20 mouse cellular contexts compared by ENCODE assay signal in the genomic region with DNA sequence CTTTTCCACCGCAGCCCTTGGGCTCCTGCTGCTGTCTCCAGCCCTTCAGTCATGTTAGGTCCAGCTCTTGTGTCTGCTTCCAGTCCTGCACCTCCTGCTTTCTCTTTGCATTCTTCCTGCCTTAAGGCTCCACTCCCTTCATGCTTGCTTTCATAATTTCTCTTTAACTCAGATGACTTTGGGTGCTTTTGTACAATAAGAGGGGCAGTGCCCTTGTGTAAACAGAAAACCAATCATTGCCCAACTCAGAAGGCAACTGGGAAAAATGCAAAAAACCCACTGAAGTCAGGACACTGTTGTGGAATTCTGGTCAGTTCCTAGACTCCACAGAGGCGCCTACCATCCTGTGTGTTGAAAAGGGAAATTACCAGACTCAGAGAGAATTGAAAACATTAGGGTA.
A peak's percentile ranks its signal among the peaks of the same experiment; 100 is the strongest.
DNase-seq lines count a peak whose midpoint lies in the region; ATAC-seq and TF ChIP-seq lines count a peak whose summit lies in the region.
"Had no signal": no experiment of that assay in that cellular context is flagged by ENCODE, and none has a peak within 500 bp of the region (broad histone marks: within the 10 kb centered on the region; RNA-seq: fewer than 3 reads in every experiment).

No protein-coding gene starts in this region.

- 68% methylated on average over 2 of the region's 2 CpGs for WGBS in heart, embryonic 10.5 days
- whole genome bisulfite sequencing in kidney, embryonic 15.5 days, result 74% methylated on average over 2 of the region's 2 CpGs
- 87% methylated on average over 2 of the region's 2 CpGs for WGBS in embryonic facial prominence, embryonic 10.5 days
- 83% methylated on average over 2 of the region's 2 CpGs for WGBS in small intestine, adult 2 months
- 79% methylated on average over 2 of the region's 2 CpGs for WGBS in hindbrain, embryonic 12.5 days

- ATAC-seq in kidney, embryonic 15.5 days (replicated peaks; ENCODE audit: low FRiP score), result no peak
- ATAC-seq in hindbrain, embryonic 12.5 days (ENCODE audit: low FRiP score), result no peak
- ATAC-seq: inflammation-experienced regulatory T-cells, adult 6 months had no signal

- H3K9me3 ChIP-seq in heart, embryonic 10.5 days, result no peaks in the 10 kb centered on the region
- no peaks in the 10 kb centered on the region for H3K9me3 ChIP-seq in kidney, embryonic 15.5 days (replicated peaks)
- H3K9me3 ChIP-seq in embryonic facial prominence, embryonic 10.5 days, result no peaks in the 10 kb centered on the region
- no peaks in the 10 kb centered on the region for H3K9me3 ChIP-seq in hindbrain, embryonic 12.5 days (replicated peaks)
- H3K9me3 ChIP-seq: embryonic facial prominence, embryonic 13.5 days; limb, embryonic 15.5 days; midbrain, embryonic 12.5 days; neural tube, embryonic 15.5 days had no signal

- peaks cover 40% of the 10 kb centered on the region for H3K4me1 ChIP-seq in heart, embryonic 10.5 days
- peaks cover 40% of the 10 kb centered on the region for H3K4me1 ChIP-seq in kidney, embryonic 15.5 days
- peaks cover 35% of the 10 kb centered on the region for H3K4me1 ChIP-seq in embryonic facial prominence, embryonic 10.5 days
- H3K4me1 ChIP-seq in small intestine, adult 2 months (ENCODE audit: control insufficient read depth, insufficient read depth, insufficient read length, low read length), result no peaks in the 10 kb centered on the region
- H3K4me1 ChIP-seq in hindbrain, embryonic 12.5 days, result peaks cover 7% of the 10 kb centered on the region
- H3K4me1 ChIP-seq: midbrain, embryonic 12.5 days had no signal

- no peak overlapping the region for H3K4me2 ChIP-seq in kidney, embryonic 15.5 days
- no peak overlapping the region for H3K4me2 ChIP-seq in hindbrain, embryonic 12.5 days (replicated peaks)
- H3K4me2 ChIP-seq: embryonic facial prominence, embryonic 13.5 days; limb, embryonic 15.5 days; midbrain, embryonic 12.5 days; neural tube, embryonic 15.5 days had no signal

- no peak for TF ChIP-seq POLR2A in small intestine, adult 2 months (IDR thresholded peaks at IDR 0.05; ENCODE audit: low read depth, low read length)

- peak overlapping the region; percentile 82 for H3K27ac ChIP-seq in heart, embryonic 10.5 days
- H3K27ac ChIP-seq in kidney, embryonic 15.5 days, result peak overlapping the region; percentile 69; the same call in 1 of the 2 replicates
- peak overlapping the region; percentile 36 for H3K27ac ChIP-seq in embryonic facial prominence, embryonic 10.5 days (replicated peaks)
- H3K27ac ChIP-seq in small intestine, adult 2 months (ENCODE audit: insufficient read depth, low read depth, low read length), result 0 out of 2 replicates have a peak overlapping the region, but pooled peaks have one; percentile 2
- H3K27ac ChIP-seq in hindbrain, embryonic 12.5 days, result no peak overlapping the region
- H3K27ac ChIP-seq: embryonic facial prominence, embryonic 13.5 days; heart, adult 2 months; limb, embryonic 15.5 days; midbrain, embryonic 12.5 days; neural tube, embryonic 15.5 days had no signal

- no peak for DNase-seq in heart, embryonic 10.5 days (ENCODE audit: low spot score)
- DNase-seq in heart, adult 9 months (ENCODE audit: low spot score in 2 of 2), result no peak
- no peak for DNase-seq in kidney, adult 18-20 months
- no peak for DNase-seq in embryonic facial prominence, embryonic 10.5 days (ENCODE audit: low spot score)
- no peak for DNase-seq in frontal cortex, postnatal 14 days (ENCODE audit: low spot score in 2 of 2)
- DNase-seq: cerebellum, adult 9-10 months; gastrocnemius, postnatal 10 days; heart, adult 2 months; kidney, postnatal 4 days; retina, postnatal 1 day; thymus, postnatal 25 days had no signal

- no peak overlapping the region for H3K4me3 ChIP-seq in heart, embryonic 10.5 days
- no peak overlapping the region for H3K4me3 ChIP-seq in kidney, embryonic 15.5 days (replicated peaks)
- no peak overlapping the region for H3K4me3 ChIP-seq in embryonic facial prominence, embryonic 10.5 days
- no peak overlapping the region for H3K4me3 ChIP-seq in small intestine, adult 2 months (ENCODE audit: low read depth, low read length)
- no peak overlapping the region for H3K4me3 ChIP-seq in hindbrain, embryonic 12.5 days
- H3K4me3 ChIP-seq: embryonic facial prominence, embryonic 13.5 days; heart, adult 2 months; limb, embryonic 15.5 days; midbrain, embryonic 12.5 days; myocyte; neural tube, embryonic 15.5 days had no signal

- no peaks in the 10 kb centered on the region for H3K27me3 ChIP-seq in heart, embryonic 10.5 days (ENCODE audit: insufficient read depth, poor library complexity, severe bottlenecking)
- H3K27me3 ChIP-seq in kidney, embryonic 15.5 days, result no peaks in the 10 kb centered on the region
- H3K27me3 ChIP-seq in embryonic facial prominence, embryonic 10.5 days (replicated peaks; ENCODE audit: low read depth, poor library complexity, severe bottlenecking), result no peaks in the 10 kb centered on the region
- no peaks in the 10 kb centered on the region for H3K27me3 ChIP-seq in small intestine, adult 2 months (ENCODE audit: control insufficient read depth, insufficient read depth, low read length)
- H3K27me3 ChIP-seq in hindbrain, embryonic 12.5 days, result no peaks in the 10 kb centered on the region
- H3K27me3 ChIP-seq: embryonic facial prominence, embryonic 13.5 days; limb, embryonic 15.5 days; midbrain, embryonic 12.5 days; neural tube, embryonic 15.5 days had no signal

- H3K36me3 ChIP-seq in heart, embryonic 10.5 days, result peaks cover 7% of the 10 kb centered on the region; the same call in 1 of the 2 replicates
- H3K36me3 ChIP-seq in kidney, embryonic 15.5 days, result peaks cover 36% of the 10 kb centered on the region; the same call in 1 of the 2 replicates
- H3K36me3 ChIP-seq in embryonic facial prominence, embryonic 10.5 days (replicated peaks), result peaks cover 45% of the 10 kb centered on the region
- H3K36me3 ChIP-seq in small intestine, adult 2 months (ENCODE audit: control insufficient read depth, insufficient read depth, low read length), result no peaks in the 10 kb centered on the region
- H3K36me3 ChIP-seq in hindbrain, embryonic 12.5 days, result no peaks in the 10 kb centered on the region
- H3K36me3 ChIP-seq: midbrain, embryonic 12.5 days; neural tube, embryonic 15.5 days had no signal

- no peak for TF ChIP-seq CTCF in small intestine, adult 2 months (IDR thresholded peaks at IDR 0.05; ENCODE audit: extremely low read depth, insufficient read length, insufficient replicate concordance, low read depth, low read length)

- no peak overlapping the region for H3K9ac ChIP-seq in kidney, embryonic 15.5 days
- no peak overlapping the region for H3K9ac ChIP-seq in hindbrain, embryonic 12.5 days
- H3K9ac ChIP-seq: embryonic facial prominence, embryonic 13.5 days; limb, embryonic 15.5 days; midbrain, embryonic 12.5 days; neural tube, embryonic 15.5 days had no signal
